Mouse (Mus musculus) adrenal gland, postnatal 25 days (tissue): ENCODE measurements at regions not wholly inside any gene's neighbourhood (a gene's known extent, or its start where the extent isn't known, plus 50 kb on each side); places are given as distances from the start of the nearest gene placed in this dataset.

Source experiments
- DNase-seq: peaks from one replicate; pipeline ENCODE4 v3.0.0; 2021; ENCODE audit warnings: mixed read lengths

DNA sequence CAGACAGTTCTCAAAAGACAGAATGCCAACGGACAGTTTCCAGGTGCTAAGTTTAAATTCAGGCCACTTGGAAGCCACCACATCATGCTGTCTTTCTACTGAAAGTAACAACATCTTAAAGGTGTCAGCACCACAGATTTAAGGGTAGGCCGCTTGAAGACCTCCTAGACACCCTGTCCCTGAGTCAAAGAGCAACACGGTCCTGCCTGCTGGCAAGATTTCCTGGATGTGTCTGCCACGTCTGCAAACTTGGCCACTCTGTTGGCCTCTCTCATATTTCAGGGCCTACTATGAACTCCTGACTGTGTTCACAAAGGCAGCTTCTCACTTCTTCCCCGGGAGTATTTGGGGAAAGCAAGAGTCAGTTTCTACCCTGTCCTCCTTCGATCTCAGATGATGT, 194.7 kb upstream of the Esrrg start:
- no peak for DNase-seq

DNA sequence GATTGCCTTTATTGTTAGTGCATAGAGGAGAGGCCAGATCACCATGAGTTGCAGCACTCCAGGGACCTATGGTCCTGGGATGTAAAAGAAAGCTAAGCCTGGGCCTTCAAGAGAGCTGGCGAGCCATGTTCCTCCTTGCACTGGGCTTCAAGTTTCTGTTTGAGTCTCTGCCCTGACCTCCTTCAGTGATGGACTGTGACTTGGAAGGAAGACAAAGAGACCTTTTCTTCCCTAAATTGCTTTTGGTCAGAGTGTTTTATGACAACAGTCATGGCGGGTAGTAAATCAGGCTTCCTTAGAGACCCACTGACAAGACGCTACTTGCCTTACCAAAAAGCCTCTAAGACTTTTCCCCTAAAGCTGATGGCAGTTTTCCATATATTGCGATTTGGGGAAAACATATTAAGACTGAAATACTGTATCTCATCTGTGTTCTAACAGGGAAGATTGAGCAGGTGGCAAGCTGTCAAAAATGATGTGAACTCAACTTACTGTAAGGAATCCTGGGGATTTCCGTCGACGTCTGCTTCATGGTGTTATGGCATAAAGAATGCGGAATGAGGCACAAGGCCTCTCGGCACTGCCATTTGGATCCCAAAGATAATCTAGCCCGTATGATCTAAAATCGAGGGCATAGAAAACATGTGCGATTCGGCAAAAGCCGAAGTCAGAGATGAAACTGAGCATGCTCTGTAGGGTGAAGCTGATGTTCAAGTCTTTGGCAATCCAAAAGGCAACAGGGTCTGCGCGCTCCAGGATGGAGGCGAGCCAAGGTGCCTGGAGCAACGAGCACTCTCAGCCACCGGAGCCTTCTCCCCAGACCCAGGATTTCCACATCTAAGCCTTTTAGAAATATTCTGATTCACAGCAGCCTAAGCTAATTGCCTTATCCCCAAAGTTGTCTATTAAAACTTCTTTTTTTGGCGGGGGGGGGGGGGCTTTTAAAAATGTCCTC, 190.1 kb upstream of the Esrrg start:
- DNase-seq = no peak

DNA sequence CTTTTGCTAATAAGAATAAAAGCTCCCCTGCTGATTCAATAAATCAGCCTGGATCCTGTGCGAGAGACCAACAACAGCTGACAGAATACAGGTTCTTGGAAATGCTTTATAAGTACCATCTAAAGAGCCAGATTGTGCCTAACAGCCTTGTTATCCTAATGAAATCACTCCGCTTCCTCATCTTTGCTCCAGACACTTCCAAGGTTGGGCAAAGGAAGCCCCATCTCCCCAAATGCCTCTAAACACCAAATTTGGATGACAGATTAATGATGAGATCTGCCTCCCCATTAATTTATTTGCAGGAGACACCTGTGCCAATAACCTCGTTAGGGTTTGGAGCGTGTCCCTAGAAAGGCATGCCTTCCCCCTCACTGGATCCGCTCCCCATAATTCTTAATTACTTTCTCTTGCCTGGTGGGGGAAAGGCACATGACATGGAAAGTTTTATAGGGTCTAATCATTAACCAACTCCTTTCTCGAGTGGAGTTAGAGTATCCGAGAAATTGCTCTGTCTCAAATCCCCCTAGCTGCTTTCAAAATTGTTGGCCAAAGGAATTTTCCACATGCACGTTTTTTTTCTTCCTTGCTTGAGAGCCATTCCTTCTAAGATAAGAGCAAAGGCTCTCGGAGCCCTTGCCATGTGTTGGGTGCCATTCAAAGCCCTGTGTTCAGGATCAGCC, 179.9 kb upstream of the Esrrg start:
- no peak for DNase-seq

DNA sequence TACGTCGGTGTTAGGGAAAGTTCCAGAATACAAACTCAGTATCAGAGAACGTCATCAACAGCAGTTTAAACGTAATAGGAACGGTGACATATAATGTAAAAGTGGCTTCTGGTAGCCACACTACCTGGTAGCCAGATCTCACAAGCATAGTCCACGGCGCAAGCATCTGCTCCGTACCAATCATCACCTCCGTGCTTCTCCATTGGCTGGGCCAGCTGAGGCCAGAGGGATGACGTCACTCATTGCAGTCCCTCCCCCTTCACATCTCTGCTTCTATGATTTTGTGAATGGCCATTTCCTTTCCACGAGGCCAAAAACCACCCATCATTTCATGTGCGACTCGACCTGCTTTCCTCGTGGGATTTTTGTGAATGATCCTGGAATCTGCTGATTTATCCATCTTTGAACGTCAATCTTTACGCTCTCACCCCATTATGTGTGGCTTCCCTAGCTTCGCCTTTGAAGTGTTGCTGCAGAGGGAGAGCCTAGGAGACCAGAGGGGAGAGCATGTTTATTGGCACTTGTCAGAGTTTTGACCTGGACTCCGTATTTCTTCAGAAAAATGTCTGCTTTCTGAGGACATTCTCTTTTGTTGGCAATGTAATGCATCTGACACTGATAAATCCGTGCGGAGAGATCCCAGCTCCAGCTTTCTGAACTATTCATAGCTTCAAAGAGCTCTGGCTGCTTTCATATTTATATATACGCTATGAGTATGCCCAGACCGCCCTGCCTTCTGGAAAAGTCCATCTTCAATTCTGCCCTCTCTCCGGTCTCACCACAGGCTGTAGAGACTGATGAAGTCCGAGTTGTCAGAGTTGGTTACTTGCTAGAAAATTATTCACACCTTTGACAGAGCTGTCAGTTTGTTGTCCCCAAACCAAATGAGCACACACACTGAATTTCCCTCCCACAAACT, 174.6 kb upstream of the Esrrg start:
- no peak for DNase-seq

DNA sequence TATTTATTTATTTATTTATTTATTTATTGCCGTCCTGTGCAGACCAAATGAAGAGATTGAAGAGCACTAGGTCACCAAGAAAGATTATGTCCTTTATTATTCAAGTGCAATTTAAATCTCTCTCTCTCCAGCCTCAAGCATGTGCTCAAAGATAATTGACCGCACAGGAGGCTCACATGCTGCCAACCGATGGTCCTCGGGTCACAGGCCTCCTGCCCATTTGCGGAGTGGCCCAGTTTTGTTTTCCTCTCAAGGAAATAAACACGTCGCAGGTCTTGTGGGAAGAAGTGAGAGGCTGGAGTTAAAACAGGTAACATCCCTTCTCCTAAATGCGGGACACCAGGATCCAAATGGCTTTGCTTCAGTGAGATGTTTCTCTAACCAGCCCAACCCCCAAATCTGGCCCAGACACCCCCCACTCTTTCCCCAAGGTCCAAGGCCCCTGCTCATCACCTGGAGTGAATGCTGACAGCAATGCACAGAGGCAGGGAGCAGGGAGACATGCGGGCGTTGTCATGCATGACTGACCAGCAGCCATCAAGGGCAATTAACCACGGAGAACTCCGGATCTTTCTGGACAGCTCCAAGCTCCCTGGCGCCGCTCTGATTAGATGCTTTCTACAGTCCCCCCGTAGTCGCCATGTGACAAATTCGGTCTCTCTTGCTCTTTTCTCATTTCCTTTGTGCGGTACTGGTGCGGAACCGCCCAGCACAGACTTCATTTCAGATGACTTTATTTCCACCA, 169.2 kb upstream of the Esrrg start:
- no peak for DNase-seq

DNA sequence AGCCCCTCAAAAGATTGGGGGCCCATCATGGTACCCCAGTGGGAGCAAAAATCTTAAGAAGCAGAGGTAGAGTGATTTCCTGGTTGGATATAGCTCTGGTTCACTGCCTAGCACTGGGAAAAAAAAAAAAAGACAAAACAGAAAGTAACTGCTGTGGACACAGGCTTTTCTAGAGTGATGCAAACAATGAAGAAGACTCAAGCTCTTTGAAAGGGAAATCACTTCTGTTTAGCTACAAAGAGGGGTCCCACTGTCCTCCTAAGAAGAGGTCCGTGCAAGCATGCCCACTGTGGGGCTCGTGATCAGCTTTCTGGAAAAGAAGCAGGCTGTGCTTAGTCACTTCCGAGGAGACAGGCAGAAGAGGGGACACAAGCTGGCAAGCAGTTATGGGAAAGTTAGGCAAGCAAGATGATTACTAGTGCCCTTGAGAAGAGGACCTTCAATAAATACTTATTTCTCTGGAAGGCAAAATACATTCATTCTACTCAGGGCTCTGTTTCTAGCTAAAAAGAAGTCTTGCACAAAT, 166.9 kb upstream of the Esrrg start:
- DNase-seq = no peak

DNA sequence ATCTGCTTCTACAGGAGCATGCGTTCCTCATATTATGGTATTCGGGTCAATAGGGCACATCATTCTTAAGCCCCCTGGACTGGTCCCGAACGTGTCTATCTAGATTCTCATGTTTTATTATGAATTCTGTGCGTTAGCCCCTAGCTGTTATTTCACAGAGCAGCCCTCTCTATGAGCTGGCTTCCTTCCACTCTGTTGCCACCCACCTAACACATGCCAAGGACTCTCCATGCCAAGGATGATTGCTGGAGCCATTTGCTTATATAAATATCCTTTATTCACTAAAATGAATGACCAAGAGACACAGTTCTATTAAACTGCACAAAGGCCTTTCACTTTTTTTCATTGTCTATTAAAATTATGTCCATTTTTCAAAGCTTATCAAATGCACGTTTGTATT, 162.1 kb upstream of the Esrrg start:
- DNase-seq = no peak

DNA sequence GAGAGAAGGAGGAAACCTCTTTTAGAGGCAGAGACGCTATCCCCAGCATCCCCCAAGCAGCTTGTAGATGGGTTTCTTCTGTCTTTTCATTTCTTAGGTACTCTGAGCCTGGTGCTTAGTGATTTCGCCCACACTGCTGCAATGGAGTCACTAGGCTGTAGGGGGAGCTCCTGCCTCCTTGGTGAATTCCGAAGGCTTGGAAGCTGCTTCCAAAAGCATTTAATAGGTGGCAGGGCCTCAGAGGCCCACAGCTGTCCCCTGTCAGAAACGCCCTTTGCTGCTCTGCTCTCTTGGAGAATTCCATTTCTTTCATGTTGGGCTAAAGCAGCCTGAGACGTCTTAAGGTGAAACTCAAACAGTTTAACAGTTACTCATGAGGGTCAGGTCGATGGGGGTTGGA, 160.4 kb upstream of the Esrrg start:
- peak; percentile 59 for DNase-seq

DNA sequence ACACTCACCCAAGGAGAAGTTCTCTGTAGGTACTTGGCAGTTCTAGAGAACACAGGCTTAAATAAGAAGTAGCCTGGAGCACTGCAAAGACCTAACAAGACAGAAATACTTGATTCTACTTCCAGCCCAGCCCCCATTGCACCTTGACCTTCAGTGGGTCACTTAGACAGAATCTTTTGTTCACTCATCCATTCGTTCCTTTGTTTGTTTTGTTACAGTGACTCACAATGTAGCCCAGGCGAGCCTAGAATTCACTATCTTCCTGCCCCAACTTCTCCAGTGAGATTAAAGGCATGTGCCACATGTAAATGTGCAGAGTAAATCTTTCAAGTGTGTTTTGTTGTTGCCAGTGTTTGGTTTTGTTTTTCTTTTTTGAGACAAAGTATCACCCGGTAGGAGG, 158.5 kb upstream of the Esrrg start:
- no peak for DNase-seq

DNA sequence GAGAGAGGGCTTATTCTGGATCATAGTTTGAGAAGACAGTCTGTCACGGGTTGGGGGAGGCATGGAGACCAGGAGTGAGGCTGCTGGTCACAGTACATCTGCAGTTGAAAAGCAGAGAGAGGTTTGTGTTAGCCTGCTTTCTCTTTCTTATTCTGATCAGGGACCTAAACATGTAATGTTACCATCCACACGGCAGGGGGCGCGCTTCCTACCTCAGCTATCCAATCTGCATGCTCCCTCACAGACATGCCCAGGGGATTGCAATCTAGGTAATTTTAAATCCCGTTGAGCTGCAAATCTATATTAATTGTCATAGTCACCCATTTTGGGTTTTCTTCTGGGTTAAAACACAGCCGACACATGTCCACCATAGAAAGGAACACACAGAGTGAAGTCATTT, 156.4 kb upstream of the Esrrg start:
- DNase-seq = peak; percentile 63

DNA sequence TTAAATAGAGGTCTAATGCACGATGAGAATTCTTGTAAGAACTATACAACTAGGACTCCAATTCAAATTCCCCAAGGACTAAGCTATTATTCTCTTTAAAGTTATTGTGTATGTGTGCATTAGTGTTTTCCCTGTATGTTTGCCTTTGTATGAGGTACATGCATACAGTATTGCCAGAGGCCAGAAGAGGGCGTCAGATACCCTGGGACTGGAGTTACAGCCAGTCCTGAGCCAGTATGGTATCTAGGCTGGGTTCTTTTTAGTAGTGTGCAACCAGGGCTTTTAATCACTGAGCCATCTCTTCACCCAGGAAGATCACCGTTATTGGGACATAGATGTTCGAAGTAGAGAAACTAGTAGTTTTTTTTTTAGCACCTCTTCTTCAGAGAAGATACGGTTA, 154.2 kb upstream of the Esrrg start:
- DNase-seq = peak; percentile 15

DNA sequence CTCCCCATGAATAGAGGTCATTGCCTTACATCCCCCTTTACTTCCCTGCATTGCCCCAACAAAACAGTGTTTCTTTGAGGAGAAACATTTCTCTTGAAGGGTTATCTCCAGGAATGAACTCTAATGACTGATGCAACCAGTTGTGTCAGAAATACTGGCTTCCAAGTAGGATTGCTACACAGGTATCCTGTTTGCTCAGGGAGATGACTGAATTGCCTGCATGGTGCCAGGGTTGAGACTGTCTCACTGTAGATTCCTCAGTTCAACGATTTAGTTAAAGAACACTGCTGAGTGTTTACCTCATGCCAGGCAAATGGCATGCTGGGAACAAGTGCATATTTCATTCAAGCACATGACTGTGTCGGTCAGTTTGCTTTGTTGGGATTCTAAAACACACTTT, 123.8 kb upstream of the Esrrg start:
- no peak for DNase-seq

DNA sequence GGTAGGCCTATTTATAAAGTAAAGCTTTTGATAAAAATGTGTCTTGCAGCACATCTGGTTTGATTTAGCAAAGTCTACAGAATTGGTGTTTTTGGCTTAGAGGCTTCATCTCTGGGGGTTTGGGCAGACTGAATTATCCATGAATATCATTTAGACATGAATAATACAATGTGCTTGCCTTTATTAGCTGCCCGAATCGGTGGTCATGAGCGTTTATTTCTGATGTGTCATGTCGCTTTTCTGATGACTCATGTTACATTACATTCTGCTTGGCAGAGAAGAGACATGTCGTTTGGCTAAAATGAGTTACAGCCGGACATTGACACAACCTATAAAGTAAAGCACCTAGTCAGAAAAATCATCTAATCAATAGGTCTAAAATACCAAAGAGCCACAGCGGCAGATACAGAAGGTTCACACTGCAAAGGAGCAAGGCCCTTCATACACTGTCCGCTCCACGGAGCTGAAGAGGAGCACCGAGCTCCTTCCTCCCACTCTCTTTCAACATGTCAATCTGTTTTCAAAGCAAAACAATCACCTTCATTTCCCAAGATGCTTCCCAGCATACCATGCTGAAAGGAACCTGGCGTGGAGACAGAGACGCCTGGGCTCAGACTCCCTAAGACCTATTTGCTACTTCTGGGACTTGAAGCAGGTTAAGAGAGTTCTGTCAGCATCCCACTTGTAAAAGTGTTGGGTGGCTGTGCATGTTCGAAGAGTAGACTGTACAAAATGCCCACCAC, 120.5 kb upstream of the Esrrg start:
- no peak for DNase-seq

DNA sequence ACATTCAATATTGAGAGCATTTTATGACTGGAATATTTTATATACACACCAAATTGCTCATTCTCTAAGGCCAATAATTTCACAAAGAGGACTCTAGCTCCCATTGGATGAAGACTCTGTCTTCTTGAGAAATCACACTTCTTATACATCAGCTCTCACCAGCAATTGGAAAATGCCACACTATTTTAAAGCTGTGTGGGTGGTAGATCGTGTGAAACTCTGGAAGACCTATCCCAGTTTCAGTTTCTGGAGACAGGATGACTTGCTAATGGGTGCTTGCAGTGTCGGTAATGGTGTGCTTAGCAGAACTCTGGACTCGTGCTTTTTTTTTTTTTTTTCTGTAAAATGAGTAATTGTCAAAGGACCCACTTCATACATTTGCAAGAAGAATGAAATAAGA, 119.1 kb upstream of the Esrrg start:
- no peak for DNase-seq

DNA sequence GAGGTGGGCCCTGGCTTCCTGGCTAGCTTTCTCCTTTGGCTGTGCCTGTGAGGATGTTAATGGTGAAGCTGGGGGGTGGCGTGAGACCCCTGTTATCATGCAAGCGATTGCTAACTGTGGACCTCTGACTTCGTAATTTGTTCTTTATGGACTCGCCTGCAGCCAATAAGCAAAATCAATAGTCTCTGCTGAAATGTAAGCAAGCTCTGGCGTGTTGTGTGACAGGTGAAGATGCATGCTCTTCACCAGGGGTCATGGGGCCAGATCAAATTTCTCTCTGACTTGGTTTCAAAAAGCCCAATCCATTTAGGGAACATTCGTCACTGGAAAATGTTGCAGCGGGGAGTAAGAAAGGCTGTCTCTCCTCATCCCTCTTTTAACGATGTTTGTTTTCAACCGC, 103.2 kb upstream of the Esrrg start:
- no peak for DNase-seq

DNA sequence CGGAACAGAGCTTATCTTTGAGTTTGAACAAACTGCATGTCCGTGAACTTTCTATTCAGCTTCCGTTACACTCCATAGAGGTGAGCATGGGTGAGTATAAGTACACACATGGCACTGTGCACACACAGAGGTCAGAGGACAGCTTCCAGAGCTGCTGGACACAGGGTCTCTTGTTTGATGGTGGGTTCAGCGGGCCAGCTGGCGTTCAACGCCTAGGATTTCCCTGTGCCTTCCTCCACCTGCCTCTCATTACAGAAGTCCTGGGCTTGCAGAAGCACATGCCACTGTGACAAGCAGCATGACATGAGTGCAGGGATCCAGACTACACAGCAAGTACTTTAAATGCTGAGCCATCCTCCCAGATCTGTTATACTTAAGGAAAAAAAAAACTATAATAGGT, 101.4 kb upstream of the Esrrg start:
- DNase-seq = no peak

DNA sequence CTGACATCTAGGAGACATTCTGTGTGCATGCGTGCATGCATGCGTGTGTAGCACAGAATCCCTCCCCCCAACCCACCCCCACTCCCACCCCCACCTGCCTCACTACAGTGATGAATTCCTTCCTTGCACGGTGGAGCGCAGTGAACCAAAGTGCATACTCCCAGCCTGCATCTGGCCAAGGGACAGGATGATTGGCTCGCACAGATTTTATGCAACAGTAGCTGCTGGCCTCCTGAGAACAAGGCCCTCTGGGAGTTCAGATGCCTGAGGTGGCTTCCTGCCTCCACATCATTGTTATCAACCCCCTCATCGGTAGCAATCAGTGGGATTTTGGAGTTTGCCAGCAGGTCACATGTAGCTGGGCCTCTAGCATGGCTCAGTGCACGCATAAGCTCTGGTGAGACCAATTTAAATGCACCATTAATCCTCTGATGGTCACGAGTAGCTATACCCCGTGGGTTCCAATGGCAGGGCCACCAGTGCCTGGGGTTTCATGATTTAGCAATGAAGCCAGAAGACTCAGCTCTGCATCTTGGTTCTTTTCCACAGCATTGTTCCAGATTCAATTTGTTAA, 77.2 kb upstream of the Esrrg start:
- no peak for DNase-seq

DNA sequence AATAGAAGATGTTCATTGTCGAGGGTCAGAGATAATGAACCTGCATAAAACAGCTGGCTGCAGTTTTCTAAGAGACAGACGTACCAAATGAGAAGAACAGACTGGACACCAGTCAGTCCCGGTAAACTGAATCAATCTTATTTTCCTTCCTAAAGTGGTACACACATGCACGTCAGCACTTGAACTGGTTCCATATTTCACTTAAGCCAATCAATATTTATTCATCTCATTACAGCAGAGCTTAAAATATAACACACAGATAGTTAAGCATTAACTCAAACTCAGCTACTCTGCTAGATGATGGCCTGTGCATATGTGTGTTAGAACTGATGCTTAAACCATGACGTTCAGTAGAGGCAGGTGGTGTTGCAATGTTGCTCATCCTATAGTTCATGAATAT, 72.3 kb upstream of the Esrrg start:
- DNase-seq = no peak

DNA sequence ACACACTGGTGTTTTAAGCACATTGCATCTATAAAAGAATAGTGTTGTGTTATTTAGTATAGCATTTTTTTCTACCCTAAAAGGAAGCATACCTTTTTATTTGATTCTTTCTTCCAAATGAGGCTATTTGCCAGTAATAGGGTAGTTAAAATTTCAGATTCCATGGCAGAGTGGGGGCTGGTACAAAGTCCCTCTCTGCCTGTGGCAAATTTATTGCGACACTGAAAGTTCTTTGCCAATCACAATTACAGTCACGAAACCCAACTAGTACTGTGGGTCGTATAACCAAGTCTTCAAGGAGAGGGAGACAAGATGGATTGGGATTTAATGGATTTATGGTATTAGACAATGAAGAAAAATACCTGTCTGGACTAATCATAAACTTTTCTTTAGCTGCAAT, 51.9 kb upstream of the Esrrg start:
- no peak for DNase-seq
